In genomic region chr10:95501463-95502081, GRCm38 (mm10) we compare ENCODE assay signal across 8 mouse cellular contexts. TPM values are rescaled to one million over a fixed set of nuclear protein-coding genes. Genes with fewer than 3 reads are reported as not detected.
A peak's percentile ranks its signal among the peaks of the same experiment; 100 is the strongest.
DNase-seq lines count a peak whose midpoint lies in the region; ATAC-seq and TF ChIP-seq lines count a peak whose summit lies in the region.

TSS of gene Mrpl42 (minus strand) at chr10:95501940.

- peak within 1 kb of the TSS; percentile 95 for H3K9ac ChIP-seq in heart, embryonic 13.5 days
- H3K9ac ChIP-seq in kidney, postnatal 0 days (ENCODE audit: low read depth, low read length) = peak within 1 kb of the TSS; percentile 81
- H3K9ac ChIP-seq in liver, adult 2 months (ENCODE audit: low read depth, low read length) = peak within 1 kb of the TSS; percentile 90

- H3K4me2 ChIP-seq in heart, embryonic 13.5 days = peak within 1 kb of the TSS; percentile 73
- H3K4me2 ChIP-seq in kidney, postnatal 0 days (ENCODE audit: low read length) = peak within 1 kb of the TSS; percentile 76
- peak within 1 kb of the TSS; percentile 79 for H3K4me2 ChIP-seq in myocyte (ENCODE audit: low read depth)

- DNase-seq in c-Kit-negative CD71-positive TER-119-positive erythroid progenitor cells, embryonic 14.5 days (ENCODE audit: low read depth, low spot score) = peak; percentile 69
- peak; percentile 67 for DNase-seq in fibroblast of lung, adult 2 months (ENCODE audit: low read depth)
- peak; percentile 94 for DNase-seq in kidney, postnatal 0 days (ENCODE audit: low spot score)
- DNase-seq in liver, adult 2 months (ENCODE audit: extremely low read depth, low read depth, low spot score) = peak; percentile 78
- DNase-seq in spleen, postnatal 4 days (ENCODE audit: low spot score in 2 of 2) = peak; percentile 80 to 91

- WGBS in heart, embryonic 13.5 days = under 1% methylated on average over 35 of the region's 35 CpGs
- under 1% methylated on average over 35 of the region's 35 CpGs for WGBS in kidney, postnatal 0 days
- WGBS in liver, adult 2 months = under 1% methylated on average over 35 of the region's 35 CpGs

- H3K4me1 ChIP-seq in heart, embryonic 13.5 days = peaks cover 12% of the 10 kb centered on the region
- no peaks in the 10 kb centered on the region for H3K4me1 ChIP-seq in kidney, postnatal 0 days (replicated peaks; ENCODE audit: insufficient read depth, low read length)
- H3K4me1 ChIP-seq in liver, adult 2 months (ENCODE audit: control insufficient read depth, insufficient read depth, low read length) = peaks cover 9% of the 10 kb centered on the region; the same call in 1 of the 2 replicates

- no peak for TF ChIP-seq CTCF in kidney, postnatal 0 days (IDR thresholded peaks at IDR 0.05; ENCODE audit: low read depth)
- TF ChIP-seq CTCF in liver, adult 2 months (IDR thresholded peaks at IDR 0.05; ENCODE audit: low read depth, low read length) = no peak

- peaks cover 24% of the 10 kb centered on the region for H3K36me3 ChIP-seq in heart, embryonic 13.5 days
- H3K36me3 ChIP-seq in kidney, postnatal 0 days (ENCODE audit: insufficient read depth, low read length) = no peaks in the 10 kb centered on the region
- peaks cover 5% of the 10 kb centered on the region for H3K36me3 ChIP-seq in liver, adult 2 months (ENCODE audit: control insufficient read depth, insufficient read depth, low read length)
- H3K36me3 ChIP-seq in myocyte (ENCODE audit: control insufficient read depth, insufficient read depth) = peaks cover 4% of the 10 kb centered on the region

- TF ChIP-seq POLR2A in liver, adult 2 months (IDR thresholded peaks at IDR 0.05; ENCODE audit: extremely low read depth, insufficient read depth, low read length) = peak; percentile 70; the same call in 1 of the 2 replicates
- peak; percentile 90 for TF ChIP-seq POLR2A in myocyte (IDR thresholded peaks at IDR 0.05; ENCODE audit: insufficient read length, low read depth)

- no peaks in the 10 kb centered on the region; the same call in 1 of the 2 replicates for H3K79me2 ChIP-seq in liver, adult 2 months (ENCODE audit: control insufficient read depth, insufficient read depth, low read length)
- H3K79me2 ChIP-seq in myocyte (ENCODE audit: control insufficient read depth, insufficient read depth) = peaks cover 21% of the 10 kb centered on the region

- H3ac ChIP-seq in myocyte (ENCODE audit: control insufficient read depth, insufficient read length) = peak within 1 kb of the TSS; percentile 25

- no peaks in the 10 kb centered on the region for H3K27me3 ChIP-seq in heart, embryonic 13.5 days (replicated peaks)
- no peaks in the 10 kb centered on the region for H3K27me3 ChIP-seq in kidney, postnatal 0 days (ENCODE audit: insufficient read depth, low read length)
- no peaks in the 10 kb centered on the region for H3K27me3 ChIP-seq in liver, adult 2 months (ENCODE audit: control insufficient read depth, insufficient read depth, low read length)
- H3K27me3 ChIP-seq in myocyte (ENCODE audit: control insufficient read depth, insufficient read depth, insufficient read length) = no peaks in the 10 kb centered on the region

- no peaks in the 10 kb centered on the region for H3K9me3 ChIP-seq in heart, embryonic 13.5 days
- H3K9me3 ChIP-seq in kidney, postnatal 0 days (replicated peaks; ENCODE audit: low read length) = no peaks in the 10 kb centered on the region

- H3K4me3 ChIP-seq in heart, embryonic 13.5 days = peak within 1 kb of the TSS; percentile 86
- peak within 1 kb of the TSS; percentile 91 for H3K4me3 ChIP-seq in kidney, postnatal 0 days (replicated peaks; ENCODE audit: low read depth, low read length)
- peak within 1 kb of the TSS; percentile 90 for H3K4me3 ChIP-seq in liver, adult 2 months (ENCODE audit: insufficient read depth, low read depth, low read length)
- H3K4me3 ChIP-seq in myocyte = peak within 1 kb of the TSS; percentile 54

- peak within 1 kb of the TSS; percentile 94 for H3K27ac ChIP-seq in heart, embryonic 13.5 days (replicated peaks)
- peak within 1 kb of the TSS; percentile 87 for H3K27ac ChIP-seq in kidney, postnatal 0 days
- peak within 1 kb of the TSS; percentile 92 for H3K27ac ChIP-seq in liver, adult 2 months (replicated peaks; ENCODE audit: insufficient read depth, low read depth, low read length)

- peak; percentile 98 for ATAC-seq in CD4-positive, CD25-positive, alpha-beta regulatory T cell, adult 4 months
- ATAC-seq in heart, embryonic 13.5 days (ENCODE audit: extremely low read depth, insufficient number of reproducible peaks, low FRiP score, low TSS enrichment) = peak; percentile 90
- peak; percentile 95 for ATAC-seq in kidney, postnatal 0 days (replicated peaks; ENCODE audit: low FRiP score, low read depth)

TF ChIP-seq in myocyte, 11 proteins besides CTCF, POLR2A, EP300 and RAD21:
- no peak for TF ChIP-seq REST (IDR thresholded peaks at IDR 0.05; ENCODE audit: insufficient read depth, insufficient read length)
- TF ChIP-seq CEBPB (IDR thresholded peaks at IDR 0.05; ENCODE audit: insufficient read depth, poor library complexity, severe bottlenecking) = no peak
- peak; percentile 90 for TF ChIP-seq POLR2AphosphoS2 (IDR thresholded peaks at IDR 0.05; ENCODE audit: insufficient read length, low read depth)
- TF ChIP-seq MYOG (IDR thresholded peaks at IDR 0.05; ENCODE audit: control insufficient read depth in 1 of 3, insufficient read depth in 1 of 3, insufficient read length in 2 of 3, low read depth in 2 of 3) = peak in 2 of 3 experiments; percentile 21 to 46
- no peak for TF ChIP-seq TCF3 (IDR thresholded peaks at IDR 0.05; ENCODE audit: insufficient read length, low read depth)
- TF ChIP-seq TCF12 (IDR thresholded peaks at IDR 0.05; ENCODE audit: insufficient read depth, poor library complexity, severe bottlenecking) = no peak
- TF ChIP-seq MYOD1 (IDR thresholded peaks at IDR 0.05; ENCODE audit: control insufficient read depth in 1 of 3, insufficient read length in 2 of 3, low read depth in 2 of 3) = peak in 2 of 3 experiments; percentile 4 to 27
- no peak for TF ChIP-seq SRF (IDR thresholded peaks at IDR 0.05; ENCODE audit: control insufficient read depth, insufficient read length, low read depth)
- no peak for TF ChIP-seq MAX (IDR thresholded peaks at IDR 0.05; ENCODE audit: low read depth)
- peak; percentile 52 for TF ChIP-seq E2F4 (IDR thresholded peaks at IDR 0.05; ENCODE audit: insufficient read depth)

RNA-seq across cellular contexts. Expression of gene Mrpl42, which starts in this region (rescaled TPM):
- polyA plus RNA-seq in CD4-positive, CD25-positive, alpha-beta regulatory T cell, adult 4 months (2017; shearing (Covaris generic)) = 100 to 1,000 TPM; 167 TPM
- polyA plus RNA-seq in heart, embryonic 13.5 days (2015; fragmentation: Nextera tagmentation; extraction: Ambion mirVana) = 542 and 584 TPM in 2 replicates
- polyA plus RNA-seq in kidney, postnatal 0 days (2015; fragmentation: Nextera tagmentation; extraction: Ambion mirVana) = 427 and 432 TPM in 2 replicates
- 84.1 and 98.5 TPM in 2 replicates for total RNA-seq in liver, adult 2 months (2014; rRNA removed)
- polyA plus RNA-seq in liver, adult 2 months (2012; rRNA removed) = 73.1 and 78.5 TPM in 2 replicates
- 177 TPM for polyA plus RNA-seq in myocyte (2012; fragmentation: generic; extraction: Trizol)

Comparison
In these comparisons a context has a peak if more than half of its experiments do, and no peak if none do; other contexts are left out.
1. Peak in every context shown above with its lines: DNase-seq, ATAC-seq, H3K4me3 ChIP-seq and H3K27ac ChIP-seq.